Mouse (Mus musculus) inflammation-experienced regulatory T-cells (primary cell): ENCODE results near the gene Sec61g. TPM values are rescaled to one million over a fixed set of nuclear protein-coding genes. Genes with fewer than 3 reads are reported as not detected.

Experiments used
- polyA plus RNA-seq, 2 experiments: library from polyadenylated mRNA; unstranded; fragments of 100-300 nt; shearing (Covaris generic); gene quantifications; one replicate each; pipeline ENCODE4 v1.2.1; 2017

The Sec61g gene
- polyA plus RNA-seq: 1 to 10 TPM; 6.3 to 8.5 TPM

DNA sequence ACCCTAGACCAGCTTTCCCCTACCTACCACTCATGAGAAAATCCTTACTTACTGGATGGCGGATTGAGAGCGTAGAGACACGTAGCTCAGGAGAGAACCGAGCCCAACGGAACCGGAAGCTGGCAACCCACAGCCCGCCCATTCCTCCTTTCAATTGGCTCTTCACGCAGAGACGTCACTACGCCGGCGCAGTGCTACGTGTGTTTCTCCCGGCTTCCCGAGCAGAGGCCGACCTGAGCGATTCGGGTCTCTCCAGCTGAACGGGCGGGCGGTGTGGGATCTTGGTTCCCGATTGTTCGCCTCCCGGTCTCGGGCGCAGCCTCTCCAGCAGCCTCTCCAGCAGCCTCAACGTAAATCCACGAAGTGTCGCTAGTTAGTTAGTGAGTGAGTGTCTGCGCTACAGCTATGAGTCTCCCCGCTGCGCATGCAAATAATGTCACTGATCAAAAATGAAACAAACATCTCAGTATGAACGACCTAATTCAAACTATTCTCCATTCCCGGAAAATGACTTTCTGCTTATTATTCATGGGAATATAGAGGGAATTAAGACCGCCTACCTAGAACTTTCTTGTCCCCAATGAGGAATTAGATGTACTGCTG, at the start of gene Sec61g:
TSS of gene Sec61g (minus strand) at position 433 of the 603 bp plus-strand sequence.

Other genes with a start within 250 kb of the Sec61g start
- gene Egfr, start 243.7 kb upstream of the Sec61g start, polyA plus RNA-seq: under 1 TPM; 0.53 to 0.66 TPM